Mouse (Mus musculus): ENCODE results near the gene Anxa6.
A peak's percentile ranks its signal among the peaks of the same experiment; 100 is the strongest.

Anxa6 gene

GRCm38 (mm10) chr11:55028509-55028908, 4.7 kb downstream of the Anxa6 start:
- no peak for DNase-seq

- no peak for DNase-seq
Measured at GRCm38 (mm10) chr11:55027204-55027855, 5.9 kb downstream of the Anxa6 start.

- DNase-seq = no peak
Measured at GRCm38 (mm10) chr11:55025896-55026295, 7.3 kb downstream of the Anxa6 start.

- DNase-seq = no peak
Measured at GRCm38 (mm10) chr11:55023583-55023982, 9.7 kb downstream of the Anxa6 start.

- DNase-seq = peak; percentile 93 to 95
Measured at GRCm38 (mm10) chr11:55023049-55023564, 10.1 kb downstream of the Anxa6 start.

GRCm38 (mm10) chr11:55022508-55022907, 10.7 kb downstream of the Anxa6 start:
- DNase-seq = no peak

- DNase-seq = no peak
Measured at GRCm38 (mm10) chr11:55021859-55022258, 11.4 kb downstream of the Anxa6 start.

- no peak for DNase-seq
Measured at GRCm38 (mm10) chr11:55021458-55021857, 11.8 kb downstream of the Anxa6 start.

- no peak for DNase-seq
Measured at GRCm38 (mm10) chr11:55019711-55020110, 13.5 kb downstream of the Anxa6 start.

GRCm38 (mm10) chr11:55018034-55018433, 15.2 kb downstream of the Anxa6 start:
- no peak for DNase-seq

GRCm38 (mm10) chr11:55017201-55017600, 16.0 kb downstream of the Anxa6 start:
- no peak for DNase-seq

GRCm38 (mm10) chr11:55016758-55017157, 16.5 kb downstream of the Anxa6 start:
- no peak for DNase-seq

- peak; percentile 48 to 64 for DNase-seq
Measured at GRCm38 (mm10) chr11:55015831-55016241, 17.4 kb downstream of the Anxa6 start.

- no peak for DNase-seq
Measured at GRCm38 (mm10) chr11:55015264-55015663, 18.0 kb downstream of the Anxa6 start.

GRCm38 (mm10) chr11:55013802-55014201, 19.4 kb downstream of the Anxa6 start:
- DNase-seq = no peak

GRCm38 (mm10) chr11:55012551-55013521, 20.4 kb downstream of the Anxa6 start:
- DNase-seq = peak; percentile 71 to 80

- DNase-seq = no peak
Measured at GRCm38 (mm10) chr11:55011440-55011839, 21.8 kb downstream of the Anxa6 start.

- DNase-seq = no peak
Measured at GRCm38 (mm10) chr11:55008230-55008629, 25.0 kb downstream of the Anxa6 start.

GRCm38 (mm10) chr11:55005684-55006083, 27.6 kb downstream of the Anxa6 start:
- DNase-seq = no peak

- no peak for DNase-seq
Measured at GRCm38 (mm10) chr11:55004970-55005502, 28.2 kb downstream of the Anxa6 start.

- DNase-seq = no peak
Measured at GRCm38 (mm10) chr11:54998708-54999107, 34.5 kb downstream of the Anxa6 start.

GRCm38 (mm10) chr11:54998284-54998683, 35.0 kb downstream of the Anxa6 start:
- peak; percentile 70 to 79 for DNase-seq

GRCm38 (mm10) chr11:54996176-54996575, 37.1 kb downstream of the Anxa6 start:
- DNase-seq = no peak
